Mouse (Mus musculus) heart, postnatal 14 days (tissue): ENCODE data around the gene Fam69b. TPM values are rescaled to one million over a fixed set of nuclear protein-coding genes. Genes with fewer than 3 reads are reported as not detected.
"Not testable (repeated sequence)": the region's sequence is repeated elsewhere in the genome, so short reads cannot be mapped to it uniquely, and the experiment has no call there.

Experiments
- DNase-seq, 2 experiments: peaks; one replicate each; pipeline ENCODE4 v3.0.0; 2021 to 2022
- intact Hi-C: fragments of 180-260 bp; cut with DNase I; formaldehyde crosslinking; loops from one replicate; pipeline ENCODE4 v1.15.1; 2025
- microRNA-seq, 2 experiments: library from miRNA; unstranded; fragments of <30 nt; microRNA quantifications; one replicate each; pipeline ENCODE4 v1.2.0; 2021 to 2022
- total RNA-seq, 2 experiments: library from RNA; stranded (reverse); gene quantifications; 2 replicates each; pipeline ENCODE4 v1.2.3; 2021

Gene Fam69b
- total RNA-seq, 2 experiments from 2014 or later = 15.4 to 17.0 TPM

GRCm38 (mm10) chr2:26643942-26644341 lies 15.7 kb downstream of the Fam69b start:
- DNase-seq = peak in 1 of 2 experiments; percentile 51
- intact Hi-C loops = loop anchor here (10.0 kb wide), 1 partner anchor 321 kb away; the partner anchor contains the start of gene Rexo4

GRCm38 (mm10) chr2:26646643-26647293 lies 18.5 kb downstream of the Fam69b start:
- peak; percentile 74 to 80 for DNase-seq
- intact Hi-C loops = loop anchor here (1.0 to 10.0 kb wide), 3 partner anchors 318 to 591 kb away; partner anchors contain the start of gene Rexo4

- no peak for DNase-seq
- intact Hi-C loops = no loop called here
Measured at GRCm38 (mm10) chr2:26654687-26655086, 26.4 kb downstream of the Fam69b start.

GRCm38 (mm10) chr2:26657426-26657825 lies 29.2 kb downstream of the Fam69b start:
- intact Hi-C loops = no loop called here
- DNase-seq = no peak

- intact Hi-C loops = no loop called here
- no peak for DNase-seq
Measured at GRCm38 (mm10) chr2:26661143-26661752, 33.0 kb downstream of the Fam69b start.

GRCm38 (mm10) chr2:26661768-26662508 lies 33.7 kb downstream of the Fam69b start:
- intact Hi-C loops = no loop called here
- DNase-seq = no peak

GRCm38 (mm10) chr2:26662509-26662882 lies 34.2 kb downstream of the Fam69b start:
- no peak for DNase-seq
- intact Hi-C loops = no loop called here

GRCm38 (mm10) chr2:26663112-26663511 lies 34.9 kb downstream of the Fam69b start:
- no peak for DNase-seq
- intact Hi-C loops = no loop called here

GRCm38 (mm10) chr2:26663551-26663950 lies 35.3 kb downstream of the Fam69b start:
- intact Hi-C loops = not testable (repeated sequence)
- DNase-seq = peak; percentile 39 to 69

- no peak for DNase-seq
- intact Hi-C loops = no loop called here
Measured at GRCm38 (mm10) chr2:26668746-26669145, 40.5 kb downstream of the Fam69b start.

GRCm38 (mm10) chr2:26671182-26671581 lies 42.9 kb downstream of the Fam69b start, which contains the start of gene Lcn4:
Lcn4 (minus strand) TSS chr2:26671282.
- intact Hi-C loops = no loop called here

More at GRCm38 (mm10) chr2:26671182-26671581, 42.9 kb downstream of the Fam69b start, which contains the start of gene Lcn4:
- DNase-seq = no peak

Small RNA genes within 50 kb of the gene (microRNA-seq; reads per million reads assigned to microRNA genes)
- gene Mir126a (0.36 to 8.1 reads per million in 2 experiments), gene Mir126b (0 reads per million in 2 experiments)

Other genes starting within 250 kb of the Fam69b start
- gene Snapc4, start 247.8 kb upstream of the Fam69b start, total RNA-seq = 10 to 100 TPM; 11.8 to 13.3 TPM
- gene Entr1, start 239.1 kb upstream of the Fam69b start, total RNA-seq = 10 to 100 TPM; 55.4 to 58.6 TPM
- 100 to 1,000 TPM; 118 to 121 TPM for gene Pmpca, start 239.1 kb upstream of the Fam69b start, total RNA-seq
- gene Inpp5e, start 219.3 kb upstream of the Fam69b start, total RNA-seq = 10 to 100 TPM; 15.6 to 15.9 TPM
- 10 to 100 TPM; 37.4 to 40.5 TPM for gene Sec16a, start 183.2 kb upstream of the Fam69b start, total RNA-seq
- 10 to 100 TPM; 43.8 to 49.4 TPM for gene Notch1, start 111.8 kb upstream of the Fam69b start, total RNA-seq
- gene Egfl7, start 48.4 kb upstream of the Fam69b start, total RNA-seq = 100 to 1,000 TPM; 224 to 237 TPM
- gene Gm20532, start 41.8 kb upstream of the Fam69b start, total RNA-seq = not detected
- gene Agpat2, start 24.0 kb upstream of the Fam69b start, total RNA-seq = 10 to 100 TPM; 47.8 to 51.8 TPM
- not detected for gene Lcn4, start 42.8 kb downstream of the Fam69b start, total RNA-seq
- gene Abo, start 236.5 kb downstream of the Fam69b start, total RNA-seq = not detected